Mouse (Mus musculus): ENCODE data around the gene Pcdh18. TPM values are rescaled to one million over a fixed set of nuclear protein-coding genes. Genes with fewer than 3 reads are reported as not detected.

Gene Pcdh18
- polyA plus RNA-seq, 1 experiment from 2014 or later = 71.7 TPM

- Histone ChIP-seq H3K4me1 (replicated peaks; ENCODE audit: control insufficient read depth, insufficient read depth, low read length) (0 out of 2 replicates have a peak, but pooled peaks cover 2% of the 10 kb centered on the region), H3K4me2 (ENCODE audit: low read depth, low read length, severe bottlenecking) (no peak overlapping the region), H3K27me3 (ENCODE audit: control insufficient read depth, insufficient read depth, low read length) (no peaks in the 10 kb centered on the region), H3K36me3 (ENCODE audit: control insufficient read depth, insufficient read depth, low read length) (no peaks in the 10 kb centered on the region), H3K9ac (ENCODE audit: low read length) (no peak overlapping the region), H3K27ac (ENCODE audit: low read depth, low read length) (no peak overlapping the region), H3K4me3 (ENCODE audit: low read depth, low read length) (no peak overlapping the region), H3K9me3 (ENCODE audit: control insufficient read depth, low read length) (no peaks in the 10 kb centered on the region)
- DNase-seq (ENCODE audit: low spot score) (no peak), ATAC-seq (replicated peaks; ENCODE audit: low FRiP score) (no peak)
- 21% methylated on average over 2 of the region's 2 CpGs for WGBS
Measured at GRCm38 (mm10) chr3:49699951-49700350, 57.2 kb downstream of the Pcdh18 start.
